Mouse (Mus musculus): ENCODE data around the gene Cnot8.

GRCm38 (mm10) chr11:58117044-58117652 lies 13.2 kb downstream of the Cnot8 start:
- TF ChIP-seq CTCF (IDR thresholded peaks at IDR 0.05; ENCODE audit: borderline replicate concordance, insufficient read depth, low read depth, low read length): no peak
- TF ChIP-seq POLR2A (IDR thresholded peaks at IDR 0.05; ENCODE audit: borderline replicate concordance, insufficient read depth, low read length): no peak
